Mouse (Mus musculus) spleen, postnatal 4 days (tissue): Measurements from ENCODE around the gene AU040320.

Source experiments
- DNase-seq, 2 experiments: peaks; one replicate each; pipeline ENCODE4 v3.0.0; 2022; ENCODE audit warnings: low spot score in 2 of 2

The AU040320 gene

DNA sequence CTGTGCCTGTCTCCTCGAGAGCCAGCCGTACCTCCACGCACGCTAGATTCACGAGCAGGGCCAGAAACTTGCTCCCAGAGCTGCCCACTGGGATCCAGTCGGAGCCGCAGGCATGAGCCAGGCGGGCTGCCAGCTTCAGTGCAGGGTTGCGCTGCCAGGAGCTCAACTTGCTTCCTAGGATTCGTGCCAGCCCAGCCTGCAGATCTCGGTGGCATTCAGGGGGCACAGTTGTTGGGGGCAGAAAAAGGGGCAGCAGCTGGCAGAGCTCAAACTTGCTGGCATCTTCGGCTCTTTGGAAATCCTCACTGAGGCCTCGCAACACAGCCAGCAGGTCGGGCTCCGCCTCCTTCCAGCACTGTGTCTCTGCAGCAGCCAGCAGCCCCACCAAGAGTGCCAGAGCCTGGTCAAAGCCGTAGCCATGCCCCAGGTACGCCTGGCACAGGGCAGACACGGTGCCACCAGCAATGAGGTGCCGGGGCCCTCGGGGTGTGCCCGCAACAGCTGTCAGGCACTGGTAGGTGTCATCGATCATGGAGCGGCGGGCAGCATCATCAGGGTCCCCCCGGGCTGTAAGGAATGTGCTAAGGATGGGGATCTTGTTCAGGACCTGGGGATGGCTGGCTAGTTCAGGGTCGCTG, 3.2 kb upstream of the AU040320 start:
- DNase-seq, result no peak

DNA sequence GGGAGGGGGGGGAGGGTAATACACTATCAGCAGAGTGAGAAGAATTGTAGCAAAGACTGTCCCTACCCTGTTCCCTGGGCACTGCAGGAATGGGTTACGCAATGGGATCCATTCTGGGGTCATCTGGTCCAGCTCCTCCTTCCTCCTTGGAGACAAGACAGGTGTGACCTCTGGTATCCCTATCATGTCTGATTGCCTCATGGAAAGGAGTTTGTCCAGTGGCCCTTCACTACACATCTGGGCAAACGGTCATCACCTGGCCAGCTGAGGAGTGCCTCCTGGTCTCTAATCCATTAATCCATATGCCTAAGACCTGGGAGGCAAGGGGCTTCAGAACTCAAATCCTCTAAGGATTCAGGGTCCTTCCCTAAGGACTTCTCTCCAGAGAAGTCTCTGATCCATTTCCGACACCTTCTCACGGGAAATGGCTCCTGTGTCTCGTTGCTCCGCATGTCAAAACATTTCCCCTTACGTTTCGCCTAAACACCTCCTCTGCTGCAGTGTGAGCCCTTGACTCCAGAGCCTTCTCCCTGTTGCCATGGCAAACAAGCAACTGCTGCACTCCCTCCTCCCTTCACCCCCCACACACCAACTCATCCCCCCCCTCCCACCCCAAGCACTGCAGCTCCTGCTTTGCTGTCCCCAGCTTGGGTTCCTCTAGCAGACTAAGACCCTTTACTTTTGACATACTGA, 2.3 kb upstream of the AU040320 start:
- DNase-seq, result no peak

DNA sequence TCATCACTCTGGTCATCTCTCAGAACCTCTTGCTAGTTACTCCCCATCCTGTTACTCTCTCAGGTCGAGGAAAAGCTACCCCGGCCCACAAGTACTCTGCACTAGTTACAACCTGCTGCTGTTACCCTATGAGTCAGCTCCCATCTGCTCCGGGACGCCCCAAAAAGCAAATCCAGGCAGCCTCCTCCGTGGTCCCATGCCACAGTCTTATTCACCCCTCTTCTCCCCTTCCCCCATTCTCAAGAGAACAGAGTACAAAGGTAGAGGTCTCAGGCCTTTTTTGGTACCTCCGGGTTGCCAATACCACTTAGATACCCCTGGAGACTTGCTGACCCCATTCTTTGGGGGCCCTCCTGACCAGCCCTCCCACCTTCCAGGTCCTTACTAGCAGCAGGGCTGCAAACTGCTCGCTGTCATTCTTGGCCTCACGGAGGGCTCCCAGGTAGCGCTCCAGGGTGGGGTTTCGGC, 1.8 kb upstream of the AU040320 start:
- no peak for DNase-seq

GRCm38 (mm10) chr4:126752024-126752607, 1.2 kb upstream of the AU040320 start:
- DNase-seq, result no peak

DNA sequence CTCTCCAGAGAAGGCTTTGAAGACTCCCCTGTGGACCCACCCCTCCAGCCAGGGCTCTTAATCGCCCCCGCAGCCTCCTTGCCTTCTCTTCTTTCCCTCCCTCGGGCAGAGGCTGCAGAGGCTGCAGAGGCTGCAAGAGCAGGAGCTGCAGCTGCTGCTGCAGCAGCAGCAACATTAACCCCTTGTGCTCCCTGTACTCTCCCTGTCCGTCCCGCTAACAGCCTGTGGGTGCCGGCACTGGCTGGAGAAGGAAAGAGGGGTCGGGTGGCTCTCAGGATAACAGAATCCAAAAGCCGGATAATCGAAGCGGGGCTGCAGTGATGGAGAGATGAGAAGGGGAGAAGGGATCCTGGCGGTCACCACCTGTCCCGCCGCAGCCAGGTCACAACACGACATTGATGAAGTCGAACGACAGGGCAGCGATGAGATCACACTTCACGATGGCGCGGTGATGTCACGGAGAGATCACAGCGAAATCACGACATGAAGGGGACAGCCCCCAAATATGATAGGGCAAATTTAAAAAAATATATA, 669 bp upstream of the AU040320 start:
- DNase-seq, result no peak

DNA sequence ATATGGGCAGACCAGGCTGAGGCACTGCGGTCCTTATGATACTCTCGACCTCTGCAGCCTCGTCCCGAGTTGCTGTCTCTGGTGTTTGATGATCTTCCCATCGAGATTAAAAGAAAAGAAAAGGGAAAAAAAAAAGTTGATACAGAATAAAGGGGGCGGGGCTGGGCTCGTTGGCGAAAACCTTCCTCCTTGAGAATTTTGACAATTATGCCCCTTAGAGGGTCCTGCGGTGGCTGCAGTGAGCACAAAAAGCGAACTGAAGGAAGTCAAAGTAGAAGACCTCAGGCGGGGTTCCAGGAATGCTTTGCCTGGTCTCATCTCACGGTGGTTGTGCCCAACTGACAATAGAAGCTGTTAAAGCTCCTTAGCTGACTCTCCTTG, 877 bp downstream of the AU040320 start:
- no peak for DNase-seq

DNA sequence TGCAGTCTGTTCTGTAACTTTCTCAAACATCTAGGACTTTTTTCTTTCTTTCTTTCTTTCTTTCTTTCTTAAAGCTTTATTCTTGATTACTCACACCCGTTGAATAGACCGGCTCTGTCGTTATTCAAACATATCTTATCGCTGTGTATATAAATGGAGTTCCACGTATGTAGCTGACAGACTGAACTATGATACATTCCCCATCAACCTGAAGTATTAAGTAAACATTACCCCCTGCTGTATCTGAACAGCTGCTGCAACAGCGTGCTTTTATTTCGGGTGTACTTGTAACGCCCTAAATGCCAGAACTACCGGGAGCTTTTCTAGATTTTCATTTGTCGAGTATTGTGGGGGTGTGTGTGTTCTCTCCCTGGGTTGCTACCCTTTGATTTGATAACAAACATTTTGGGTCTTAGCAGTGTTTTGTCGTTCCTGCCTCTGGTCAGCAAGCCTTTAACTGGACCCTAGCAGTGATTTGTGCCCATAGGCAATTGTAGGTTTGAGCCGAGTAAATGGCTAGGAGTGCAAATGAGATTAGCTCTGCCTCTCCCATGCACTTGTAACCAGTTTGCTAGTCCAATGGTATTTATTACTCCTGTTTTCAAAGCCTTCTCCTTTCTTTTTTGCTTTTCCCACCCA, 1.5 kb downstream of the AU040320 start:
- DNase-seq, result no peak

DNA sequence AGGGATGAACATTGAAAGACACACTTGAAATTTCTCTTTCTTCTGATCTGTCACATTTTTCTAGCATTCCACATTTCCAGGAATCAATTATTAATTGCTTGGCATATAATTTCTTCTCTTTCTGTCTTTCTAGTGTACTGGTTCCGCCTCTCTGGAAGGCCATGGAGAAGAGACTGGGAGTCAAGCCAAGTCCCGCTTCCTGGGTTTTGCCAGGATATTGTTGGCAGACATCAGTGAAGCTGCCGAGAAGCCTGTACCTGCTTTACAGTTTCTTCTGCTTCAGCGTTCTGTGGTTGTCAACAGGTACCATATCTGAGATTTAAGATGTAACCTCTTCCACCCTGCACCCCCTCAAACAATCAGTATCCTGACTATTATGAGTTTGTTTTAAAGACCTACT, 3.4 kb downstream of the AU040320 start:
- DNase-seq, result no peak

DNA sequence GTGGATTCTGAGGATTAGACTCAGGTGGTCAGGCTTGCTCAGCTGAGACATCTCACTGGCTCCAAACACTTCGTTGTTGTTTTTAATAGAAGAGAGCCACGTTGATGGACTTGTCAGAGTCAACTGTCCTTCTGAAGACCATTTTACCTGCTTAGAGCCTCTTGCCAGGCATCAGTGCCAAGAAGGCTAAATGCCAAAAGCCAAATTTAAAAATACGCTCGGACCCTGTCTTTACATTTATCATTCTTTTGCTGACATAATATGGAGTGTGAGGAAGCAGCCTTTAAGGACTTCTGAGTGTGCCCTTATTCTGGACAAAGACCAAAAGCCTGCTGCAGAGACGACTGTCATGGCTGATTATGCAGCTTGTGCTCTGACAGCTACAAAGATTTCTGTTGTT, 5.0 kb downstream of the AU040320 start:
- no peak for DNase-seq

DNA sequence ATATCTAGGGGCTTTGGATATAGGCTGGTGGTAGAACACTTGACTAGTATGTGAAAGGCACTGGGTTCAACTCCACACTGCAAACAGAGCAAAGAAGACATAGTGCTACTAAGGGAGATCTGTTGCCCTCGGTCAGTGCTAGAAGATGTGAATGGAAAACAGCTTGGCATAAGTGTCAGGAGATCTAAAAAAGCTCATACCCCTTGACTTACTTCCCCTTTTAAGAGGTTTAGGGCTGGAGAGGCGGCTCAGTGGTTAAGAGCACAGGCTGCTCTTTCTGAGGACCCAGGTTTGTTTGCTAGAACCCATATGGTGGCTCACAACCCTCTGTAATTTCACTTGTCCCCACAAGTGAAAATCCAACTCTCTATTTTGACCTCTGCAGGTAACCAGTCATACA, 6.1 kb downstream of the AU040320 start:
- DNase-seq, result no peak

DNA sequence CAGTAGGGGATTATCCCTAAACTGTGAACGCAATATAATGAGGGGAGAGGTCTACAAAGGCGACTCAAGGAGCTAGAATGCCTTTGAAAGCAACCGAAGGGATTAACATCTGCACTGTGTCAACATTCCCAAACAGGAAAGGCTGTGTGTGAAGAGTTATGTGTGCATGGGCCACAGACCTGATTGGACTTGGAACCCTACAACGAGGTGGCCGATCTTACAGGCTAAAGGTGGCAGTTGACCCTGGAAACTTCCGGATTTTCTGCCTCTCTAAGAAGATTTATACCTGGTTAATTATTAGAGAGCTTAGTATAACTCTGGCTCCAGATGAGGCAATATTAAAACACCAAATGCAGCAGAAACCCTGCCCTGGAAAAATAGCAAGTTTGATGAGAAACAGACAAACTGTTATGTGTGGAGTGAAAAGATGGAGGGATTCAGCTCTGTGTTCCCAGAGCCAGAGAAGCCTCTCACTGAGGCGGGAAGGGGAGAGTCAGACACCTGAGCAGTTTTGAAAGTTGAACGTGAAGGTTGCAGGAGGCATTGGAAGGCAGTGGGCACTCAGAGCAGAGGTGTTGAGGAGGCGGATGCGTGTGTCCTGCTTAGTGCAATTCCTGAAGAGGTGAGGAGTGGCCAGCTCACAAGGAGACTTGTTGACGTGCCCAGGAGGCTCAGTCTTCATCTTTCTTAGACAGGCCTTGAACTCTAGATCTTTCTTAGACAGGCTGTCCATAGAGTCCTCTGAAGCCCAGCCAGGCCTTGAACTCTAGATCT, 9.4 kb downstream of the AU040320 start:
- DNase-seq, result no peak

DNA sequence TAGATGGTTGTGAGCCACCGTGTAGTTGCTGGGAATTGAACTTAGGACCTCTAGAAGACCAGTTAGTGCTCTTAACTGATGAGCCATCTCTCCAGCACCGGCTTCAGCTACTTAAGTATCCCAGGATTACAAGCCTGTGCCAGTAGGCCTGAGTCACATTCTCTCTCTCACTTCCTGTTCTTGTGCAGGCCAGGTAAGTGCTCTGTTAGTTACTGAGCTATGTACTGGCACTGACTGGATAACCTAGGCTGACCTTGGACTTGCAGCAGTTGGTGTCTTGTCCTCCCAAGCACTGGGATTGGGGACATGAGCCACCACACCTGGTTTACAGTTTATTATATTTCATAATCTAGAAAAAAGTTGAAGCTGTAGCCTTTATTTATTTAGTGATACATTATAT, 10.1 kb downstream of the AU040320 start:
- no peak for DNase-seq

DNA sequence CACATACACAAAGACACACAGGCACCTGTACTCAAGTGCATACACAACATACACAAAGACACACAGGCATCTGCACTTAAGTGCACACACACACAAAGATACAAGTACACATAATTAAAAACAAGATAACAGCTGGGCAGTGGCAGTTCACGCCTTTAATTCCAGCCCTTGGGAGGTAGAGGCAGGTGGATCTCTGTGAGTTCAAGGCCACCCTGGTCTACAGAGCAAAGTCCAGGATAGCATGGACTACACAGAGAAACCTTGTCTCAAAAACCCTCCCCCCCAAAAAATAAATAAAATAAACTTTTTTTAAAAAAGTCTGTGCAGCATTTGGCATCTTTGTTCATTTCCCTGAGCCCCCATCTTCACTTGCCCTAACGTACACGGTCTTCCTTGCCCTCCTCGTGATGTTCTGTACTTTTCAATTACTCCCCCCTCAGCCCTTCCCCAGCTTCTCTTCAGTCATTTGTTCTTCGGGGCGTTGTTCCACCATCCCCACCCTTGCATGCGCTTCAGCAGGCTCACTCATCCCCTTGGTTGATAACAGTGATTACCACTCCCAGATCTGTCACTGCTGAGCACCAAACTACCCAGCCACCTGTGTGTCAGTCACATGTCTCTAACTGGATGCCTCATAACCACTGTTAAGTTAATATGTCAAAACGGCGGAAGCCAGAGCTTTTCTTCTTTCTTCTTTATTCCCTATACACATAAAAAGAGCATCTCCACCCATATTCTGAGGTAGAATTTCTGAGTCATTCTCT, 16.6 kb downstream of the AU040320 start:
- no peak for DNase-seq

DNA sequence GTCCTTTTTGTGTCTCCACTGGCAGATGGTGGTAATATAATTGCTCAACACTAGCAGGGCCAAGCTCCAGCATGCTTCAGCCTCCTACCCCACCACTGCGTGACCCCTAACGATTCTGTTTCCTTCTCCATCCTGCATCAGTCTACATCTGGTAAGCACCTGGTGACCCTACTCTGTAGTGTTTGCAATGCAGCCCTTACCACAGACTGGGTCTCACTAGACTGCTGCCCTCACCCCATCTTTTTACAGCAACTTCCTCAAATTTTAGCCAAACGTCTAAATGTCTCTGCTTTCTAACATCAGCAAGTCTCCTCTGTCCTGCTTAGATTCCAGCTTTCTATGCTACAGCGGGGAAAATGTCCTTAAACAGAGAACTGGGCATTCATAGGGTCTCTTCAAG, 17.5 kb downstream of the AU040320 start:
- DNase-seq, result no peak

GRCm38 (mm10) chr4:126773871-126774270, 20.5 kb downstream of the AU040320 start:
- no peak for DNase-seq

- DNase-seq, result no peak
Observed at GRCm38 (mm10) chr4:126775182-126775581, 21.8 kb downstream of the AU040320 start.

- no peak for DNase-seq
Observed at GRCm38 (mm10) chr4:126779148-126779581, 25.8 kb downstream of the AU040320 start.

DNA sequence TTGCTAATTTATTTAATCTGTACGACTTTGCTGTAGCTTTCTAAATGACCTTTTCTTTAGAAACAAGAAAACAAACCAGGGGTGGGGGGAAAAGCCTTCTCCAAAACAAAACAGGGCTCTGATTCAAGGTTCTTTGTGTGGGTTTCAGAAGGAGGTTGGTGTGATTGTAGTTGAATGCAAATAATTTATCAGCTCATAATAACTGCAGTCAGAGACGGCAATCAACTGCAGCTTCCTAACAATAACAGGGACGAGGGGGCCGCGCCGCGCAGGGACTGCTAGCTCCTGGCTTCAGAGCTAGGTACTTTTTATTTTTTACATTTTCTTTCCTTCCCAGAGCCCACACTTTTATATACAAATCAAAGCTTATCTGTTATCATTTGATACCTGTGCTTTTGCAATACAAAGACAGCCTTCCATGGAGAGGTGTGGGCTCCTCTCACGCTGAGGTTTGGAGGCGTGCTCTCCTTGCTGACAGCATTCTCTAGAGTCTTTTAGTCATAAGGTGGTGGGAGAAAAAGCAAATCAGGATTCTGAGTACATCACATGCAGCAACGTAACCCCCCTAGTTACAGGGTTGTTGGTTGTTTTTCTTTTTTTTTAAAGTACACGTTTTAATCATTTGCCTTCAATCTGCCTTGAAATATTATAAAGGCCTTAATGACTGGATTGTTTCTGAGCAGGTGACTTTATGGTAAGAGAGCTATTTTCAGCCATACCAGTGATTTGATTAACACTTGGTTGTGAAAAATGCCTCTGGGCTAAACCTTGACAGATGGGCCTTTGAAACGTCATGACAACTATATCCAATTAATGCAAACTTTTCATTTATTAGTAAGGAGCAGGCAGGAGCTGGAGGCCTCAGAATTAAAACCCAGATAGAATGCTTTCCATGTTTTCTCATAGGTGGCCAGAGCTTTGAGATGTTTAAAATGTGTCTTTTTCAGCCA, 26.8 kb downstream of the AU040320 start:
- no peak for DNase-seq

DNA sequence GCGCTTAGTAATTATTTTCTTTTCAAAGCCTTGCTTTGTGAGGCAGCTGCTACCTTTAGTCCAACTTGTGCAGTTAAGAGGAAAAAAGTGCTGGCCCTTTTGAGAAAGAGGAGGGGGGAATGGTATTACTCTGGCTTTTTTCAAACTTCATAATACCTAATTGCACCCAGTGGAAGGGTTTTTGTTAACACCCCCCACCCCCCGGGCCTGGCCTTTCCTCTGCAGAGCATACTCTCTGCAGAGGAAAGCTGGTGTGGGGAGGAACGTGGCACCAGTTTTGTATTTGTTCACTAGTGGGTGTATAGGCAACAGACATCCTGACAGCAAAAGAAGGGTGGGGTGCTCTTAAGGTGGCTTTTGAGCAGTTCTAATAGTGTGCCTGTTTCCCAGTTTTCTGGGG, 28.5 kb downstream of the AU040320 start:
- DNase-seq, result no peak

DNA sequence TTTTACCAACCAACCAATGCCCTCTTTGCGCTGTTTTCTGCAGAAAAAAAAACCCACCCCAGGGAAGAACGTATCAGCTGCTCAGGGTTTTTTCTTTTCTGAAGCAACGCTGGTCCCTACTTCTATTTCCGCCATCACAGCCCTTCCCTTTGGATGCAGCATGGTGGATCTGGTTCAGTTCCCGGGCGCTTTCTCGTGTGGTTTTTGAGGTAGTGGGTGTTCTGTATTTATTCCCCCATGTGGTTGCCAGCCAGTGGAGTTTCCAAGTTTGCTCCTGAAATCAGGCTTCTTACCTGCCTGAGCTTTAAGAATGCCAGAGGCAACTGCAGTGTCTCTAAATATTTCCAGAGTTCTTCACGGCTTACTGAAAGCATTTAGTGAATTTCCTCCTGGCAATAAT, 29.2 kb downstream of the AU040320 start:
- no peak for DNase-seq
